Mouse (Mus musculus) liver, postnatal 0 days (tissue): ENCODE results near the gene Pinlyp. TPM values are rescaled to one million over a fixed set of nuclear protein-coding genes. Genes with fewer than 3 reads are reported as not detected.
A peak's percentile ranks its signal among the peaks of the same experiment; 100 is the strongest.

Source experiments
- ATAC-seq: fragments of 200-750 bp; cut with Nextera tagmentation; 2 replicates; pipeline ENCODE4 v1.8.0; 2017; ENCODE audit warnings: mild to moderate bottlenecking, moderate library complexity
- DNase-seq: peaks from one replicate; pipeline ENCODE4 v3.0.0-alpha.2; 2016
- H3K27ac ChIP-seq: fragments of 300-500 bp; sonication (generic); 2 replicates; pipeline ENCODE4 v1.5.1; 2014; ENCODE audit warnings: antibody characterized with exemption, moderate library complexity, mild to moderate bottlenecking, low read depth
- H3K27me3 ChIP-seq: fragments of 300-500 bp; sonication (generic); 2 replicates; pipeline ENCODE4 v1.6.1; 2014; ENCODE audit warnings: low read length, control low read depth, mixed read lengths; ENCODE audit not compliant: insufficient read depth
- H3K36me3 ChIP-seq: fragments of 300-500 bp; sonication (generic); replicated peaks from 2 replicates; pipeline ENCODE4 v1.6.1; 2014; ENCODE audit warnings: mild to moderate bottlenecking, control low read depth, low read length, moderate library complexity, mixed read lengths; ENCODE audit not compliant: insufficient read depth
- H3K4me1 ChIP-seq: fragments of 300-500 bp; sonication (generic); 2 replicates; pipeline ENCODE4 v1.6.1; 2014; ENCODE audit warnings: antibody characterized with exemption, mild to moderate bottlenecking, control low read depth; ENCODE audit not compliant: insufficient read depth
- H3K4me2 ChIP-seq: fragments of 300-500 bp; sonication (generic); 2 replicates; pipeline ENCODE4 v1.6.1; 2014; ENCODE audit warnings: low read depth, mild to moderate bottlenecking, low read length, moderate library complexity, mixed read lengths
- H3K4me3 ChIP-seq: fragments of 300-500 bp; sonication (generic); 2 replicates; pipeline ENCODE4 v1.5.1; 2014; ENCODE audit warnings: low read depth, low read length
- H3K9ac ChIP-seq: fragments of 300-500 bp; sonication (generic); replicated peaks from 2 replicates; pipeline ENCODE4 v1.6.1; 2014; ENCODE audit warnings: mild to moderate bottlenecking, moderate library complexity
- H3K9me3 ChIP-seq: fragments of 300-500 bp; sonication (generic); 2 replicates; pipeline ENCODE4 v1.6.1; 2016; ENCODE audit warnings: mild to moderate bottlenecking, control low read depth, low read length, mixed read lengths
- CTCF ChIP-seq: sonication (generic); IDR thresholded peaks from 2 replicates; pipeline ENCODE4 v1.5.1; 2016; ENCODE audit warnings: antibody characterized with exemption, low read depth
- EP300 ChIP-seq: IDR thresholded peaks from 2 replicates; pipeline ENCODE4 v1.6.1; 2016; ENCODE audit warnings: antibody characterized with exemption, low read depth, mild to moderate bottlenecking
- WGBS: fragments of 180-500 bp; shearing (Covaris S2); extraction: QIAGEN DNeasy Blood & Tissue Kit; methylation state at CpG from one replicate; pipeline ENCODE4 v1.1.7; 2014; ENCODE audit not compliant: insufficient replicate concordance; 5-methylcytosine and 5-hydroxymethylcytosine counted together
- polyA plus RNA-seq: library from polyadenylated mRNA; unstranded; fragments of >200 nt; fragmentation: Nextera tagmentation; extraction: Ambion mirVana; gene quantifications from 2 replicates; pipeline ENCODE4 v1.2.1, GENCODE M21; 2015

The Pinlyp gene
- polyA plus RNA-seq, 1 experiment from 2014 or later: not detected

DNA sequence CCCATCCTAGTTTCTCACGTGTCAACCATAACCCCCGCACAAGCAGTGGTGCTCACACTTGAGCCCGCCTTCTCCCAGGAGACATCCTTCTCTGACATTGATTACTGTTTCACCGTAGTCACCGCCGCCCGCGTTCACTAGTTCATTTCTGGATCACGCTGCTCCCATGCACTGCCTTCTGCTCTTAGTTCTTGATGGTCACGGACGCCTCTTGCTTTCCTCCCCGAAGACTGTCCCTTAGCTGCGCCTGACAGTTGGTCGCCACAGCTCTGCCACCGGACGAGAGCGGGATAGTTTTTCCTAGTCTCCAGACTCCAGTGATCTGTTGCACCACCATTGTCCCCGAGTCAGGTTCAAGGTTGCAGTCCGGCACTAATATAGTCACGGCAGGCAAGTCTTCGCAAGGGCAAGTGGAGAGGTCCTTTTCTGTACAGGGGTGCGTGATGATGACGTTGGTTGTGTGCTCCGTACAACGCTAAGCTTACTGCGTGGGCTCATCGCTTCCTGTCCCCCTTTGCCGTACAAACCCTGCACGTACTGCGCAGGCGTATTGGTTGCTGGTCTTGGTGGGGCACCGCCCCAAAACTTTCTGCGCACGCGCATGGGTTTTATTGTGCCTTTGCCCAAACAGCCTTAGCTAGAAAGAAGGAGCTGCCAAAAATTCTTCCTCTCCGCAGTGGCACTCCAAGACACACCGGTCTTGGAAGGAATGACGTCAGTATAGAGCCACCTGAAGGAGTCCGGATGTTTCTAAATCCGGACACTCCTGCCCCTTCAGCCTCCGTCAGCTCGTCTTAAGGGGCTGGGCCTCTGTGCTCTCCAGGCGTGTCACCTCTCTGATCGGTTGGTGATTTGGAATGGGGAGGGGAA, 15.6 kb downstream of the Pinlyp start, which contains the start of gene Irgq:
Irgq (plus strand) TSS at position 628 of the 870 bp plus-strand sequence.
- under 1% methylated on average over 44 of the region's 44 CpGs for WGBS
- Histone ChIP-seq H3K27me3 (no peaks in the 10 kb centered on the region), H3K4me2 (peak within 1 kb of the TSS; percentile 99), H3K4me3 (peak within 1 kb of the TSS; percentile 57), H3K36me3 (peaks cover 20% of the 10 kb centered on the region), H3K9ac (peak within 1 kb of the TSS; percentile 88), H3K27ac (peak within 1 kb of the TSS; percentile 93), H3K9me3 (no peaks in the 10 kb centered on the region), H3K4me1 (peaks cover 17% of the 10 kb centered on the region)
- ATAC-seq (peak; percentile 96), DNase-seq (peak; percentile 97)
- TF ChIP-seq CTCF (no peak), EP300 (no peak)

DNA sequence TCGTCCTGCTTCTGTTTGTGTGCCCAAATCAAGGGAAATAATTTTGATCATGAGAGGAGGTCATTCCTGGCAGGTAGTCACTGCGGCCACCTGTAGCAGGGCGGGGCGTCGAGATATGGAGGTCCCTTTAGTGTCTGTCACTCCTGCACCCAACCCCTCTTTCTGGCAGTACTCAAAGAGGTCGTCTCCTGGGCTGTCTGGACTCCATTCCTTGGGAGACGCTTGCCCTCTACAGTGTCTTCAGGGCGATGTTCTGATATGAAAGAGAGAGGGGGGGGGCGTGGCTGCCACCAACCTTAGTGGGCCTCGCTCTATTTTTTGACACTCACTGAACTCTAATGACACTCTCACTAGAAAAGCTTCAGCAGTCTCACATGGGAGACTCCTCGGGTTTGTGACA, 16.3 kb downstream of the Pinlyp start:
- no peak for TF ChIP-seq CTCF
- TF ChIP-seq EP300: no peak
- ATAC-seq (no peak), DNase-seq (no peak)
- Histone ChIP-seq H3K9ac (peak overlapping the region; percentile 88), H3K36me3 (peaks cover 16% of the 10 kb centered on the region), H3K9me3 (no peaks in the 10 kb centered on the region), H3K4me3 (peak overlapping the region; percentile 57), H3K27ac (peak overlapping the region; percentile 93), H3K4me2 (peak overlapping the region; percentile 99), H3K27me3 (no peaks in the 10 kb centered on the region), H3K4me1 (peaks cover 17% of the 10 kb centered on the region)
- WGBS: 53% methylated on average over 11 of the region's 11 CpGs

DNA sequence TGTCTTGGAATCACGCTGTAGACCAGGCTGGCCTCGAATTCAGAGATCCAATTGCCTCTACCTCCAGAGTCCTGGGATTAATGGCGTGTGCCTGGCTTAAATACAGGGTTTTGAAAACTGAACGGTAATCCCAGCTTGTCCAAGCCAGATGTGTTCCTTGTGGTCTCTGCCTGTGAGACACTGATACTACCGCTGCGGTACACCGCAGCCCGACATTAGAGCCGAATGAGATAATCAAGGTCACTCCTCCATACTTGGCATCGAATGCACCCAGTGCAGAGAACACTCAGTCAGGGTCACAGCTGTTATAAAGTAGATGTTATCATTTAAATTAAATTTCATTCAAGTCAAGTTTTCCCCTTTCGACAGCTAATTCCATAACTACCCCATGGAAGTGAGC, 17.1 kb downstream of the Pinlyp start:
- no peak overlapping the region for H3K4me3 ChIP-seq
- no peaks in the 10 kb centered on the region for H3K27me3 ChIP-seq
- no peak for ATAC-seq
- H3K9ac ChIP-seq: no peak overlapping the region
- peaks cover 17% of the 10 kb centered on the region for H3K4me1 ChIP-seq
- TF ChIP-seq EP300 (no peak; the same call in 1 of the 2 replicates), CTCF (no peak)
- no peak overlapping the region for H3K27ac ChIP-seq
- H3K9me3 ChIP-seq: no peaks in the 10 kb centered on the region
- H3K4me2 ChIP-seq: no peak overlapping the region
- H3K36me3 ChIP-seq: peaks cover 9% of the 10 kb centered on the region
- WGBS: 82% methylated on average over 11 of the region's 11 CpGs
- DNase-seq: no peak

DNA sequence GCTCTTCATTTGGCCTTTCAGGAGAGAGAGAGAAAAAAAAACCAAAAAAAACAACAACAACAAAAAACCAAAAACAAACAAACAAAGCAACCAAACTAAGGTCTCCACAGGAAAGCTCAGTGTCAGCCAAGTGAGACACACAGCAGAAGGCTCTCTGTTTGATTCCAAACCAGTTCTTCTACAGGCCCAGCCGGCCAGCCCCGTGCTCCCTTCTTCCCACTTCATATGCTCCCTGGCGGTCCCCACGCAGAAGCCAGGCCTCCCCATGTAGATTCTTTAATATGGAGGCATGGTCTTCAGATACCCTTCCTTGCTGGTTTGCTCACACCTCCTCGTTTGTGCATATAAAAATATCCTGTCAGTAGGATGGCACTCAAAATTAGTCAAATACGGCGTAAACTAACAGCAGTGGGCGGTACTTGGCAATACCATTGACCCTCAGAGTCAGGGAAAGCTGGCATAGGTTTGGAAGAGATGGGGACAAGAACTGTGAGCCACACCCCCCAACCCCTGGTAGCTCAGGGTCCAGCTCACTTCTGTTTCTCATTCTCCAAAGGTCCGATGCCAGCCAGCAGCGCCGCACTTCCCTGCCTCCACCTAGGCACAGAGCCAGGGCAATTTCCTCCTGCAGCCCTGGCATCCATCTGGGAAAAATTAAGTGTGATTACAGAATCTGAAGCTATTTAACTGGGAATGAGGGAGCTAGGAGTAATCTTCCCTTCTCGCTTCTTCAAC, 20.1 kb downstream of the Pinlyp start:
- Histone ChIP-seq H3K27ac (no peak overlapping the region), H3K36me3 (no peaks in the 10 kb centered on the region), H3K9ac (no peak overlapping the region), H3K9me3 (no peaks in the 10 kb centered on the region), H3K4me3 (no peak overlapping the region), H3K4me2 (no peak overlapping the region), H3K27me3 (no peaks in the 10 kb centered on the region), H3K4me1 (peaks cover 8% of the 10 kb centered on the region)
- ATAC-seq: no peak
- WGBS: 86% methylated on average over 12 of the region's 12 CpGs
- no peak for TF ChIP-seq EP300
- no peak for TF ChIP-seq CTCF
- no peak for DNase-seq

DNA sequence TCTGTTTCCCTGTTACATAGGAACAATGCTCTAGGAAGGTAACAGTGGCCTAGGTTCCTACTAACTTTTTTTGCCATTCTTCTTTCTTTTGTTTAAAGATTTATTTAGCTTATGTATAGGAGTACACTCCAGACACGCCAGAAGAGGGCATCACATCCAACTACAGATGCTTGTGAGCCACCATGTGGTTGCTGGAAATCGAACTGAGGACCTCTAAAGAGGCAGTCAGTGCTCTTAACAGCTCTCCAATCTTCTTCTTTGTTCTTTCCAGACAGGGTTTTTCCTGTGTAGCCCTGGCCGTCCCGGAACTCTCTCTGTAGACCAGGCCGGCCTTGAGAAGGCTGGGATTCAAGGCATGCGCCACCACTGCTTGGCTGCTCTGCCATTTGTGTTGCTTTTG, 20.9 kb downstream of the Pinlyp start:
- Histone ChIP-seq H3K4me3 (no peak overlapping the region), H3K9ac (no peak overlapping the region), H3K27me3 (no peaks in the 10 kb centered on the region), H3K36me3 (no peaks in the 10 kb centered on the region), H3K4me2 (no peak overlapping the region), H3K9me3 (no peaks in the 10 kb centered on the region), H3K4me1 (peaks cover 8% of the 10 kb centered on the region), H3K27ac (no peak overlapping the region)
- DNase-seq (no peak), ATAC-seq (no peak)
- TF ChIP-seq CTCF (peak; percentile 4; the same call in 1 of the 2 replicates), EP300 (no peak)
- 79% methylated on average over 6 of the region's 6 CpGs for WGBS

DNA sequence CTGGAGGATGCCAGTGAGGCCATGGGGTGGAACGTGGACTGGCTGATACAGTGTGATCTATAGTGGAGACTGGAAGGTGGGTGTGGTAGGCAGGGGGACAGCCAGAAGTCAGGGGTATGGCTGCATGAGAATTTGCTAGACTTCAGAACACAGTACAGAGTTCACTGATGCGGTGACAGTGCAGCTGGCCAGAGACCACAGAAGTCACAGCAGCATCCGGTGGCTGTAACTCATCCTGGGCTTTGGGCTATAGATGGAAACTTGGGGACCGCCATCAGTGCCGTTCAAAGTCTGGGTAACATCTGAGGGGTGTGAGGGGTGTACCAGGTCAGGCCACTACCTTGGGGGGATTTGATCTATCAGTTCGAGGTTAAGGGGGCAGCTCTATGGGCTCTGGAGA, 22.2 kb downstream of the Pinlyp start:
- ATAC-seq (no peak), DNase-seq (no peak)
- WGBS: 64% methylated on average over 6 of the region's 6 CpGs
- no peaks in the 10 kb centered on the region for H3K4me1 ChIP-seq
- TF ChIP-seq CTCF: no peak
- TF ChIP-seq EP300: no peak
- H3K4me2 ChIP-seq: no peak overlapping the region
- no peak overlapping the region for H3K9ac ChIP-seq
- no peaks in the 10 kb centered on the region for H3K9me3 ChIP-seq
- no peaks in the 10 kb centered on the region for H3K36me3 ChIP-seq
- H3K27ac ChIP-seq: no peak overlapping the region
- H3K4me3 ChIP-seq: no peak overlapping the region
- no peaks in the 10 kb centered on the region for H3K27me3 ChIP-seq
